Mouse (Mus musculus): ENCODE data around the gene Cdc42ep1. TPM values are rescaled to one million over a fixed set of nuclear protein-coding genes. Genes with fewer than 3 reads are reported as not detected.

The Cdc42ep1 gene
- polyA plus RNA-seq (2012; rRNA removed; ENCODE audit: low replicate concordance): 114 and 140 TPM in 2 replicates

GRCm38 (mm10) chr15:78842371-78843163, at the start of gene Cdc42ep1:
TSS of gene Cdc42ep1 (plus strand) at chr15:78842624.

GRCm38 (mm10) chr15:78802776-78803391, 39.5 kb upstream of the Cdc42ep1 start, which contains the start of gene Card10:
TSS of gene Card10 (minus strand) at chr15:78803042.

GRCm38 (mm10) chr15:78855303-78855965, 13.0 kb downstream of the Cdc42ep1 start, which contains the start of gene Lgals2:
TSS of gene Lgals2 (minus strand) at chr15:78855529.

GRCm38 (mm10) chr15:78876991-78877809, 34.8 kb downstream of the Cdc42ep1 start, which contains the start of gene Gga1:
TSS of gene Gga1 (plus strand) at chr15:78877190.

DNA sequence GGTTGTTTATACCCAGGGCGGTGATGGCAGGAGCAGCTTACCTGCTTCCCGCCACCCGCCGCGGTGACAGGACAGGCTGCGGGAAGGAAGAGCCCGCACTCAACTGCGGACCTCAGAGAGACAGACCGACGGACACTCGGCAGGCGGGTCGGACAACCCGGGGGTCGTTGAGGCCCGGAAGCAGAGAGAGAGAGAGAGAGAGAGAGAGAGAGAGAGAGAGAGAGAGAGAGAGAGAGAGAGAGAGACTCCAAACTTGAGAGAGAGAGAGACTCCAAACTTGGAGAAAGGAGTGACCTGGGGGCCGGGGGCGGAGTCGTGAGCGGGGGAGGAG, 57.0 kb downstream of the Cdc42ep1 start, which contains the start of gene Gm49510:
Gm49510 (plus strand) TSS at position 259 of the 331 bp plus-strand sequence.

DNA sequence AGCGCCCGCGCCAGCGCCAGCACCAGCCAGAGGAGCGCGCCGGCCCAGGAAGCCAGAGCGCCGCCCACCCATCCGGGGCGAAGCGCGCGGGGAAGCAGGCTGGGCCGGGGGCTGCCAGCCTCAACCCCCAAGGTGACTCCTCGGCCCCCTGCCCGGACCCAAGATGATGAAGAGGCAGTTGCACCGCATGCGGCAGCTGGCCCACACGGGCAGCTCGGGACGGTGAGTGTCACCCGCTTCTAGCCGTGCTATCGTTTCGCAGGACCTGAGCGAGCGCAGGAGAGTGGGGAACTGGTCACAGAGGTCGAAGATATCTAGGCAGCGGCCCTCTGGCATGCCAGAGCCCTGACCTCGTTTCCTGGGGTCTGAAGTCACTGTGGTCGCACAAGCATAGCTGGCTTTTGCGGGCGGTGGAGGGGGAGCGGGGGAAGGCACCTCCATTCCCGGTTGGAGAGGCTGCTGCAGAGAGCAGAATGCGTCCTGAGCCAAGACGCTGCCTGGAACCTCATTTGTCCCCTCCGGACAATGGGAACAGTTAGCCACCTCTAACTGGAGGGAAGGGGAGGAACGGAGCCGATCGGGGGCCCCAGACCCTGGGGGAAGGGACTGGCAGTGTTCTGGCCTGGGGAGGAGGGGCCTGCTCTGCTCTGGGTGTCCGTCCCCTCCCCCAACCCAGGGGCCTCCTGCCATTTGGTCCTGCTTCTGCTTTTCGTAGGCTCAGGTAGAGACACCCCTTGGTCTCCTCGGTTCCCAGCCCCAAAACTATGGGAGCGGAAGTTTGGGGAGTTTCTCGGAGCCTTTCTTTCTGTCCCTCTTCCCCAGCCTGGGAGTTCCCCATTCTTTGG, 57.5 kb downstream of the Cdc42ep1 start, which contains the start of gene Sh3bp1:
Sh3bp1 (plus strand) TSS at position 29 of the 845 bp plus-strand sequence.

Other genes starting within 250 kb of the Cdc42ep1 start
- 90.5 and 121 TPM in 2 replicates for gene Cyth4, start 245.6 kb upstream of the Cdc42ep1 start, polyA plus RNA-seq (2012; rRNA removed; ENCODE audit: low replicate concordance)
- gene Elfn2, start 123.9 kb upstream of the Cdc42ep1 start, polyA plus RNA-seq (2012; rRNA removed; ENCODE audit: low replicate concordance): 0.10 and 0.24 TPM in 2 replicates
- 124 and 195 TPM in 2 replicates for gene Mfng, start 69.1 kb upstream of the Cdc42ep1 start, polyA plus RNA-seq (2012; rRNA removed; ENCODE audit: low replicate concordance)
- gene Card10, start 39.6 kb upstream of the Cdc42ep1 start, polyA plus RNA-seq (2012; rRNA removed; ENCODE audit: low replicate concordance): 43.6 and 44.1 TPM in 2 replicates
- gene Lgals2, start 12.9 kb downstream of the Cdc42ep1 start, polyA plus RNA-seq (2012; rRNA removed; ENCODE audit: low replicate concordance): not detected in 2 replicates
- gene Gga1, start 34.6 kb downstream of the Cdc42ep1 start, polyA plus RNA-seq (2012; rRNA removed; ENCODE audit: low replicate concordance): 83.0 and 149 TPM in 2 replicates
- 0.09 TPM in 1 of 2 replicates, not detected in the other for gene Gm49510, start 57.0 kb downstream of the Cdc42ep1 start, polyA plus RNA-seq (2012; rRNA removed; ENCODE audit: low replicate concordance)
- 123 and 282 TPM in 2 replicates for gene Sh3bp1, start 57.1 kb downstream of the Cdc42ep1 start, polyA plus RNA-seq (2012; rRNA removed; ENCODE audit: low replicate concordance)
- 7.8 and 22.8 TPM in 2 replicates for gene Pdxp, start 71.3 kb downstream of the Cdc42ep1 start, polyA plus RNA-seq (2012; rRNA removed; ENCODE audit: low replicate concordance)
- gene Lgals1, start 84.1 kb downstream of the Cdc42ep1 start, polyA plus RNA-seq (2012; rRNA removed; ENCODE audit: low replicate concordance): 905 and 1,106 TPM in 2 replicates
- gene Nol12, start 92.3 kb downstream of the Cdc42ep1 start, polyA plus RNA-seq (2012; rRNA removed; ENCODE audit: low replicate concordance): 19.9 and 29.9 TPM in 2 replicates
- 62.5 and 82.9 TPM in 2 replicates for gene Triobp, start 105.1 kb downstream of the Cdc42ep1 start, polyA plus RNA-seq (2012; rRNA removed; ENCODE audit: low replicate concordance)
- gene H1f0, start 185.8 kb downstream of the Cdc42ep1 start, polyA plus RNA-seq (2012; rRNA removed; ENCODE audit: low replicate concordance): 54.9 and 109 TPM in 2 replicates
- gene Galr3, start 199.3 kb downstream of the Cdc42ep1 start, polyA plus RNA-seq (2012; rRNA removed; ENCODE audit: low replicate concordance): 0.22 and 2.2 TPM in 2 replicates
- gene Ankrd54, start 220.3 kb downstream of the Cdc42ep1 start, polyA plus RNA-seq (2012; rRNA removed; ENCODE audit: low replicate concordance): 50.2 and 76.0 TPM in 2 replicates
- gene Eif3l, start 232.6 kb downstream of the Cdc42ep1 start, polyA plus RNA-seq (2012; rRNA removed; ENCODE audit: low replicate concordance): 133 and 209 TPM in 2 replicates